Mouse (Mus musculus) ES-E14 (cell line): Measurements from ENCODE around the gene Rbfox1.

ENCODE experiments used
- HCFC1 ChIP-seq: IDR thresholded peaks from 2 replicates; pipeline ENCODE4 v1.6.1; 2012; ENCODE audit warnings: low read length, inconsistent platforms, borderline replicate concordance; ENCODE audit not compliant: insufficient read depth
- ZC3H11A ChIP-seq: IDR thresholded peaks from 2 replicates; pipeline ENCODE4 v1.6.1; 2012; ENCODE audit warnings: low read depth, mild to moderate bottlenecking, inconsistent platforms, low read length, borderline replicate concordance
- ZNF384 ChIP-seq: IDR thresholded peaks from 2 replicates; pipeline ENCODE4 v1.6.1; 2012; ENCODE audit warnings: low read depth, low read length, inconsistent platforms

GRCm38 (mm10) chr16:7162168-7162567, 1277.0 kb downstream of the Rbfox1 start:
- TF ChIP-seq ZC3H11A (no peak), HCFC1 (no peak), ZNF384 (no peak)
